Mouse (Mus musculus) adrenal gland, postnatal 36 days (tissue): ENCODE results near the gene Snrpg. TPM values are rescaled to one million over a fixed set of nuclear protein-coding genes. Genes with fewer than 3 reads are reported as not detected.
"Not testable (repeated sequence)": the region's sequence is repeated elsewhere in the genome, so short reads cannot be mapped to it uniquely, and the experiment has no call there.

Source experiments
- DNase-seq, 2 experiments: peaks; one replicate each; pipeline ENCODE4 v3.0.0; 2021; ENCODE audit warnings: mixed read lengths in 1 of 2
- total RNA-seq, 2 experiments: library from RNA; stranded (reverse); gene quantifications; 2 replicates each; pipeline ENCODE4 v1.2.3; 2021

Snrpg gene
- total RNA-seq, 2 experiments from 2014 or later, result 202 to 467 TPM

DNA sequence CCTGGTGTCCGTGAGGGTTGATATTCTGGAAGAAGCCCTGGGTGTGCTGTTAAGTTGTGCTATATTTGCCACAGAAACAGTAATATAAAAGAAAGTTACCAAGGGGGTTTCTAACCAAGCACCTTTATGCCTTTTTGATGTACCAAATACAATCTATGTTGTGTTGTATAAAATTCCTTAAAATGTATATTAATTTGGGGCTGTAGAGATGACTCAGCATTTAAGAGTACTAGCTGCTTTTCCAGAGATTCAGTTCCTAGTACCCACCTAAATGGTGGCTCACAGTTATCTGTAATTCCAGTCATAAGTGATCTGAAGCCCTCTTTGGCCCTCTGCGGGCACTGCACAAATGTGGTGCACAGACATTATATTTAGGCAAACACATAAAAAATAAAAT, 4.3 kb upstream of the Snrpg start:
- DNase-seq, result no peak

DNA sequence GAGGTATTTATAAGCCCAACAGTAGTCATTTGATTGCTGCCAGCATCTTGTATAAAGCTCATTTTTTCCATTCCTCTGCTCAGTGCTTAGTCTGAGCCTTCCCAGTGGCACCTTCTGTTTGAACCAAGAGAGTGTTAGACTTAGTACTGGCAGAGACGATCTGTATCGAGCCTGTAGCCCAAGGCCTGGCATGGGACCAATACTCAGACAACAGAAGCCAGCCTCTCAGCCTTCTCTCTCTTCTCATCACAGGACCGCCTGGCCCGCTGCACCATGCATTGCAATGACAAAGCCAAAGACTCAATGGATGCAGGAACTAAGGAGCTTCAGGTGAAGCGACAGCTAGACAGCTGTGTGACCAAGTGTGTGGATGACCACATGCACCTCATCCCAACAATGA, 2.6 kb upstream of the Snrpg start:
- no peak for DNase-seq

DNA sequence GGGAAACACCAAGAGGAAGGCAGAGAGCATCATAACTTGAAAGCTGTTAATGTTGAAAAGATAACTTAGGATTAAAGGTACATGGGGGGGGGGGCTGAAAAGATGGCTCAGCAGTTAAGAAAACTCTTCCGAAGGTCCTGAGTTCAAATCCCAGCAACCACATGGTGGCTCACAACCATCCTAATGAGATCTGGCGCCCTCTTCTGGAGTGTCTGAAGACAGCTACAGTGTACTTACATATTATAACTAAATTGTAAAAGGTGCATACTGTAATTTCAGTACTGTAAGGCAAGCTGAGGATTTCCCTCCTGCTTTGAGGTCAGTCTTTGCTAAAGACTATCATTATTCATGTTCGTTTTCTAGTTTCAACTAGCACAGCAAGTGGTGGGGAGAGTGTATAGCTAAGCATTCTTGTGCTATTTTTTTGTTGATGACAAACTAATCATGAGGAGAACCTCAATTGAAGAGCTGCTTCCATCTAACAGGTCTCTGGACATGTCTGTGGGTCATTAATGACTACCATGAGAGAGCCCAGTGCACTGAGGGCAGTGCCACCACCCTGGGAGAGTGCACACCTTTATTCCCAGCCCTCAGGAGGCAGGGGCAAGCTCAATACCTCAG, 901 bp upstream of the Snrpg start:
- peak; percentile 22 to 27 for DNase-seq

DNA sequence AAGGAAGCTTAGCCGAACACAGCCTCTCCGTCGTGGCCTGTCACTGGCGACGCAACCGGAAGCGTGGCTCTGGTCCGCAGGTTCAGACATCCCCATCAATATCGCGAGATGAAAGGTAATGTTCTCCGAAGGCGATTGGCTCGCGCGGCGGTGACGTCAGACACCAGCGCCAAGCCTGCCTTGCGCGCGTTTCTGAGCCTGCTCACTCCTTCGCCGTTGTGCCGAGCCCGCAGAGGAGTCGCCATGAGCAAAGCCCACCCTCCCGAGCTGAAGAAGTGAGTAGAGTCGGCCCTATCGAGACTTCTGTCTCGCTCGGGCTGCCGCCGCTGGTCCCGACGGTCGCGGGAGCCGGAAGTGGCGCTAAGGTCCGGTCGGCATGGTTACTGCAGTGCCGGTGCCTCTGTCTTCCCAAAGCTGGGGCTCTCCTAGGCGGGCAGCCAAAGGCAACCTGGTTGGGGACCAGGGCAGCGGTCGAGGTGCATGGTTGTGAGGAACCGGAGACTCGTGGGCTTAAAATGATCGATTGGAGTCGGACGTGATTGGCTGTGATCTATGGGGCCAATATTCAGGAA, 322 bp downstream of the Snrpg start:
- DNase-seq, result peak; percentile 96 to 97

DNA sequence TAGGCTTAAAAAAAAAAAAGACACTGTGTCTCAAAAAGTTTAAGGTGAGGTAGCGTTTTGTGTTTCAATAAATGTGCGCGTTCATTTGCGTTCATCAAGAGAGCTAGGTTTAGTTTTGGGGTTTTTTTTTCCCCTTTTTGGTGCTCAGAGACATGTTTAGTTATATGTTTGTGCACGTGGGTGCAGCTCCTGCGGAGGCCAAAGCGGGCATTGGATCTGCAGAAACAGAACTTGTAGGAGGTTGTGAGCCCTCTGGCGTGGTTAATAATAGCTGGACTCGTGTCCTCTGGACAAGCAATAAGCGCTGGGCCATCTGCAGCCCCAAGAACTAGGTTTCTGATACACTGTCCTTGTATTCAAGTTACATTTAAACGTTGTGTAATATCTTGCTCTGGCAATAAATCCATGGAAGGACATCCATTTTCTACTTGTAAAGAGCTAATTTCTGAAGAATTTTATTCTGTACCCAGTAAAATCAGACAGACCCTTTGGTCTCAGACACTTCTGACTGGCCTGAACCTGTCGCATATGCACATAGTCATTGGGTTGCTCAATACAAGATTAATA, 929 bp downstream of the Snrpg start:
- DNase-seq, result peak; percentile 9 to 48

DNA sequence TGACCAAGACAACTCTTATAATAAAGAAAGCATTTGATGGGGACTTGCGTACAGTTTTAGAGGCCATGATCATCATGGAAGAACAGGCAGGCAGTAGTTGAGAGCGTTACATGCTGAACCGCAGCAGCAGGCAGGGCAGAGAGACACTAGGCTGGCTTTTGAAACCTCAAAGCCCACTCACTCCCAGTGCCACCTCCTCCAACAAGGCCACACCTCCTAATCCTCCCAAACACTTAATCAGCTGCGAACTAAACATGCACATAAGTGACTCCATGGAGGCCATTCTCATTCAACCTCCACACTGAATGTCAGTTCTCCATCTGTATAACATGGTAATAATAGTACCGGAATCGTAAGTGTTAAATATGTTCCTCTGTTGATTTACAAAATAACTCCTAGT, 2.5 kb downstream of the Snrpg start:
- DNase-seq, result no peak

DNA sequence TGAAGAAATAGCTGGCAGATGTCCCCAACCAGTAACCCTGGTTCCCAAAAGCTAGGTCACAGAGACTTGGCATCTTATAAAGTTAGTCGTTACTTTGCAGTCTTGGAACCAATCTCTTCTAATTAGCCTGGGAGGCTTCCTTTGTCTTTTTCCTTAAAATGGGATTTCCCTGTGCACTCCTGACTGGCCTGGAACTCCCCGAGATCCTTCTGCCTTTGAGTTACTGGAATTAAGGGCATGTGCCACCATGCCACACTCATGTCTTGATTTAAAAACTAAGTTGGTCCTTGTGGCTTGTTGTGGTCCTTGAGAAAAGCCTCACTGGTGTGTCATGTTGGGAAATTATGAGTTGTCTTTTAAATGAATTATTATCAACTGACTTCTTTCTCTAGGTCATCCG, 7.2 kb downstream of the Snrpg start:
- peak in 1 of 2 experiments; percentile 27 for DNase-seq

DNA sequence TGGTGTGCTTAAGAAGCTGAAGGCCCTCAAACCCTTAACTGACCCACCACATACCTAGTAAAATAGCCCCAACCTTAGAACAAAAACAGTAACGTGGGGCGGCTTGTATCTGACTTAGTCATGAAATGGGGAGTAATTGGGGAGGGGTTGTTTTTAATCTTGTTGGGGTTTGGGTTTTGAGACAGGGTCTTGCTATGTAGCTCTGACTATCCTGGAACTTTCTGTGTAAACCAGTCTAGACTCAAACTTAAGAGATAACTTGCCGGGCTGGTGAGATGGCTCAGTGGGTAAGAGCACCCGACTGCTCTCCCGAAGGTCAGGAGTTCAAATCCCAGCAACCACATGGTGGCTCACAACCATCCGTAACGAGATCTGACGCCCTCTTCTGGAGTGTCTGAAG, 9.0 kb downstream of the Snrpg start:
- not testable (repeated sequence) for DNase-seq

DNA sequence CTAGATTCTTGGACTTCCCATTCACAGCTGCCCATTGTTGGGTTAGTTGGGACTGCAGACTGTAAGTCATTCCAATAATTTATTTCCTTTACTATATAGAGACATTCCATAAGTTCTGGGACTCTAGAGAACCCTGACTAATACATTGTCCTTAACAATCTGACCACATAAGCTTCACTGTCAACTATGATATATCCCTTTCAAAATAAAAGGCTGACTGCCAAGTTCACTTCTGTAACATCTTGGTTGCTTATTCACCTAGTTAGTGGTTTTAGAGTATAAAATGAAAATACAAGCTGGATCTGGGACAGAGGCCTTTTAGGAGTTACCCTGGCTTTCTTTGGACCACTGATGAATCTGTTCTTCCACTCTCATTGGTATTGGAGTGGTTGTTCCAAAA, 11.4 kb downstream of the Snrpg start:
- no peak for DNase-seq

DNA sequence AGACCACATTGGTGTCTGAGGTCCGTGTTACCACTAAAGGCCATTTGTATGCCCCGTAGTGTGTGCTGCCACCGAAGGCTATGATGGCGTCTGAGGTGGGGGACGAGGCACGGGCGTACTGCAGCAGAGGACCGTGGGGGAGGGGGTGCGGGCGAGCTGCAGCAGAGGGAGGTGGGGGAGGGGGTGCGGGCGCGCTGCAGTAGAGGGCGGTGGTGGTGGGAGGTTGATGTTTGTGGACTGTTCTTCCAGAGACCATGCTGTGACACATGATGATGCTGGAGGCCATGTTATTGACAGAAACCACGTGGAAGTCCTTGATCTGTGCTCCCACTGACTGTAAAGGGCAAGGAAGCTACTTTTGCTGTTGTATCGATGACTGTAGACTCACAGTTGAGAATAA, 12.3 kb downstream of the Snrpg start:
- no peak for DNase-seq

DNA sequence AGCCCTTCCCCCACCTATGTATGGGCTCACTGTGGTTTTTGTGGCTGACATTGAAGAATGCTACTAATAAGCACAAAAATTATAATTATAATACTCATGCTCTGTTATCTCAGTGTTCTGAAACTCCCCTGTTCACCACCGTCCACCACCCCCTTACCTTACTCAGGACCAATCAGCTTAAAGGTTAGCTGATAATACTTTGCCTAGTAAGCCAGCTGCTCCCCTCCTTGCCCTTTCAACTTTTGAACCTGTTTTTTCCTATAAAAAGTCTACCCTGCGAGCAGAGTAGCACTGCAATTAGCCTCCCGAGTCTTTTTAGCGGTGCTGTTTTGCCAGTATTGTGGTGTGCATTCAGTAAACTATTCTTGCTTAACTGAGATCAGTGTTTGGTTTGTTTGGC, 13.6 kb downstream of the Snrpg start:
- DNase-seq, result no peak

DNA sequence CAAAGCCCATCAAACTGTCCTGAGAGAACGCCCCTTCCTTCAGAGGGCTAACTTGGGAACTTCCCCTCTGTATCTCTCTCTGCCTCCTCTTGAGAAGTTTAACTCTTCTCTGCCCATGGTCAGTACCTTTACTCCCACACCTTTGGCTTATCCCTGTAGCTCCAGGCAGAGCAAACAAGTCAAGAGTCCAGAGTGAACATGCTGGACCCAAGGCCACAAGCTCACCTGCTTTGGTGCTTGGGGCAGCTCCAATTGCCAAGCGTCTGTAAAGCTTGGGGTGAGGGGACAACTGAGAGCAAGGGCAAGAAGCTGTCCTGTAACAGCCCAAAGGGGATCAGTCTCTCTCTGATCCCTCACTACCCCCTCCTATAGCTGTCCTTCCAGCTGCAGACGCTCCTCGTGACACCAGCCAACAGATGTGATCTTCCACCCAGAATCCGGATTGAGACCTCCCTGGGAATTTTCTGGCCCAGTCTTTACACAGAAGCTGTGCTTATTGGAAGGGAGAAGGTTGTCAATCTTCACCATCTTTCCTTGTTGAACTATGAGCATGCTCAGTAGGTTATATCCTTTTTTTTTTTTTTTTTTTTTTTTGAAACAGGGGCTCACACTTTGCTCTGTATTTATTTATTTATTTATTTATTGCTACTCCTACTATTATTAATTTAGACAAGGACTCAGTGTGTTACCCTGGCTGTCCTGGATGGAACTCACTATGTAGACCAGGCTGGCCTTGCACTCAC, 14.4 kb downstream of the Snrpg start:
- DNase-seq, result no peak

DNA sequence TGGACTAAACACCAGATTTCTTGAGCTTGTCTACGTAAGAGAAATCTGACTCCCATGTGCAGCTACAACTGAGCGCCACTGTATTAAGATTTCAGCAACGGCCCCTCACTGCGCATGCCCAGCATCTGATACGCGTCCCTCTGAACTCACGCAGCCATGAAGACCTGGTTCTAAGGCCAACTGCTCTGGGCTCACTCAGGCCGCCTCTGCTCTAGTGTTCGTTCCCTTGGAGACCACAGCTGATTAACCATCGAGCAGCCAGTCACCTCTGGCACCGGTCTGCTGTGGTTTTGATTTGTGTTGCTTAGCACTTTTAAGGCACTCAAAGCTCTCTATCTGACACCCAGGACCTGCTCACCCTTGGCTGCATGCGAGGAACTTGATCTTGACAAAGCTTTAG, 16.2 kb downstream of the Snrpg start:
- DNase-seq, result no peak

DNA sequence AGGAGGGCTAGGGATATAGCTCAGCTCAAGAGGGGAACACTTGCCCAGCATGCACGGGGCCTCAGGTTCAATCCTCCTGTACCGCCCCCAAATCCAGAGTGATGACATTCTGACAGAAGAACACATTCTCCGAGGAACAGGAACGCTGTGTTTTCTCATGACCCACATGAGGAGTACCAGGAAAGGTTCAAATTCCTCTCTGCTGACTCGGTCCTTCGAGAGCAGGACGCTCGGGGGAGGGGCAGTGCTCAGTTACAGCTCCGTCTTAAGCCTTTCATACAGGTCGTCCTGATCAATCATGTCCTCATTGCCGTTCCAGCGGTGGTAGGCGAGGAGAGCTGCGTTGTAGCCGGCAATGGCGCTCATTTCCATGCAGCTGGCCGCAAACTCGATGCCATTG, 17.4 kb downstream of the Snrpg start:
- peak in 1 of 2 experiments; percentile 22 for DNase-seq

DNA sequence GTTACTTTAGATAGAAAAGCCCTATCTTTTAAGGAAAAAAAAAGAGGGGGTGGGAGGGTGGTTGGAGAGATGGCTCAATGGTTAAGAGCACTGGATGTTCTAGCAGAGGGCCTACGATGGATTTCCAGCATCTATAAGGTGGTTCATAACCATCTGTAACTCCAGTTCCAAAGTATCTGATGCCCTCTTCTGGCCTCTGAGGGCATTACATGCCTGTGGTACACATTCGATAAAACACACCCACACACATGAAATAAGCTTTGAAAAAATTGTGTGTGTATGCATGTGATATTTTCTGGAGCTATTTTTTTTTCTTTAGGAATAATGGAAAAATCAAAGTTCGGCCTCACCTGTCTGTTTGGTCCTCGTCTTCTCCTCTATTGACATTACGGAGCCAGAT, 20.2 kb downstream of the Snrpg start:
- no peak for DNase-seq

DNA sequence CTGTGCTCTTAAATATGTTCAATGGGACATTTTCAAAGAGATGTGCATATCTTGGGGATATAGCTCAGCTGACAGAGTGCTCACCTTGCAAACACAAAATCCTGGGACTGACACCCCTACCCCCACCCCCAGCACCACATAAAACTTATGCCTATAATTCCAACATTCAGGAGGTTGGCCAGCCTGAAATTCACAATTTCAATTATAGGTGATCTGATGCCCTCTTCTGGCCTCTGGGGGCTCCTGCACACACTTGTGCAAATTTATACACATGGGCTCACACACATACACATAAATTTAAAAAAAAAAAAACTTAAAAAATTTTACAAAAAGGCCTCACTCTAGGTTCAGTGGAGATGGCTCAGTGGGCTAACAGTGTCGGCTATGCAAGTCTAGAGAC, 22.1 kb downstream of the Snrpg start:
- DNase-seq, result no peak

DNA sequence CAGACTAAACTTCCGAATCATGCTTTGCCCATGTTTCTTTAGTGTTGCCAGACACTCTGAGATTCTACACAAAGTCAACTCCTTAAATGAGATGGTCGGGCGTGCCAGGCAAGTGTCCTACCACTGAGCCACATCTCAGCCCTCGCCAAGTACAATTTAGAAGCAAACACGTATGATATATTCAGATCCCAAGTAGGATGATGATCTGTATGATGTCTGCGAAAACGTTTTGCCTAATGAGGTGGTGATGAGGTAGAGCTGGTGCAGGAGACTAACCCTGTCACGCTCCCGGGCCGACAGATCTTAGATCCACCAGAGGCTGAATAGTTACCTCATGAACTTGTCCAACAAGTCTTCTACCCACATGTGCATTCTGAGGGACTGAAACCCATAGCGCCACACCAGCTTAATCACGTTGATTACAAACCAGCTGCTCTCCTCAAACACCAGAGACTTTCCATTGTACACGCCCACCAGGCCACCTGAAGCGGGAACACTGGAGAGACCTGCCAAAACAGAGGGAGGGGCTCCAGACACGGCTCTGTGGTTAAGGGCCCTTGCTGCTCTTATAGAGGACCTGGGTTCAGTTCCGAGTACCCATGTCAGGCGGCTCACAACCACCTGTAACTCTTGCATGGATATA, 23.1 kb downstream of the Snrpg start:
- DNase-seq, result no peak

DNA sequence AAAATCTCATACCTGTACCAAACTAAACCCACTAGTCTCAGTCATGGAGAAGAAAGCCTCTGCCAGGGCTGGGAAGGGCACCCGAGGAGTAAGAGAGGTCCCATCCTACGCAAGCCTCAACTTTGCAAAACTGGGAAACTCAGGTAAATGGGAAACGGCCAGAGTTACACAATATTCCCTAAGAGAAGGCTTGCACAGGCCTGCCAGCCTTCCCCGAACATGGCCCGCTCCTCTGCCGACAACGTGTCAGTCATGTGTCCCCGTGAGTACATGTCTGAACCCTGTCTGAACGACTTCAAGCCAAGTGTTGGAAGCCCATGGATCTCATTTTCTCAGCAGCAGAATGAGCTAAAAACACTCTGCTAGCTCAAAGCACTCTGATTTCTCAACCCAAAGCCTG, 23.9 kb downstream of the Snrpg start:
- DNase-seq, result no peak

DNA sequence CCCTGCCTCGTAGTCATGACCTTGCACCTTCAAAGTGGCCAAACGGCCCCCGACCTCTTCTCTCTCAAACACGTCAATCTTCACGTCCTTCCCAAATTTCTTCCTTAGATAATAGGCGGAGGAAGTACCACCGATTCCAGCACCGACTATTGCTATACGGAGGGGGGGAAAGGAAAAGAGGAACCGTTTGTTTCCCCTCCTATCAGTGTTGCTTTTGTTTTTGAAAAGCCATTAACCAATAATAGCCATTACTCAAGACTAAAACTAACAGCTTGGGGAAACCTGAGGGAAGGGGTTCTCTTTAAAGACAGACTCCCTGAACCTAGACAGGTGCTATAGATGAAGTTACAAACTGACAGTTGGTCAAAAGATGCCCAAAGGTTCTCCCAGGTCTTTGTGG, 24.9 kb downstream of the Snrpg start:
- DNase-seq, result no peak

DNA sequence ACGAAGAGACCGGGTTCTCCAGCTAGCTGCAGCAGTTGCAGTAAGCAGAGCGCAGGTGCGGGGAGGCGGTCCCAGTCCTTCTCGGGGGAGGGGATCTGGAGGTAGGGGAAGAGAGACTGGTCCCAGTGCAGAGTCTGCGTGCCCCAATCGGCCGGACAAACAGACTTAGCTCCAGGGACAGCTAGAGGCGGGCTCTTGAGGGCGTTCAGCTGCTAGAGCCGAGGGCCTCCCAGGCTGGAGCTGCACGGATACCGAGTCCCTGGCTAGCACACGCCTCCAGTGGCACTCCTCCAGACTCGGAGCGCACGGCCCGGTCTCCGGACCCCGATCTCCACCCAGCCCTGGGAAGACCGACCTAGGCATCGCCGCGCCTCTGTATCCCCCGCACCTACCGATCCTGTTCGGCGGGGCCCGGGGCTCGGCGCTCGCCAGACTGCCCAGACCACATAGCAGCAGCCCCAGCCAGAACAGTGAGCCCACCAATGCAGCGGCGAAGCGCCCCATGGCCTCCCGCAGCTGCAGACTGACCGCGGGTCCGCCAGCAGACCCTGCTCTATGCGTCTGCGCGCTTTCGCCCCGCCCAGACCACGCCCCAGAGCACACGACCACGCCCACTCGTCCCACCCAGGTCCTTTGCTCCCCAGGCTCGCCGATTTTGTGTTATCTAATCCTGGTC, 25.6 kb downstream of the Snrpg start, which contains the start of gene Pcyox1:
Gene Pcyox1, minus strand, starts transcription at position 574 of the 676 bp plus-strand sequence.
- peak; percentile 92 to 93 for DNase-seq

DNA sequence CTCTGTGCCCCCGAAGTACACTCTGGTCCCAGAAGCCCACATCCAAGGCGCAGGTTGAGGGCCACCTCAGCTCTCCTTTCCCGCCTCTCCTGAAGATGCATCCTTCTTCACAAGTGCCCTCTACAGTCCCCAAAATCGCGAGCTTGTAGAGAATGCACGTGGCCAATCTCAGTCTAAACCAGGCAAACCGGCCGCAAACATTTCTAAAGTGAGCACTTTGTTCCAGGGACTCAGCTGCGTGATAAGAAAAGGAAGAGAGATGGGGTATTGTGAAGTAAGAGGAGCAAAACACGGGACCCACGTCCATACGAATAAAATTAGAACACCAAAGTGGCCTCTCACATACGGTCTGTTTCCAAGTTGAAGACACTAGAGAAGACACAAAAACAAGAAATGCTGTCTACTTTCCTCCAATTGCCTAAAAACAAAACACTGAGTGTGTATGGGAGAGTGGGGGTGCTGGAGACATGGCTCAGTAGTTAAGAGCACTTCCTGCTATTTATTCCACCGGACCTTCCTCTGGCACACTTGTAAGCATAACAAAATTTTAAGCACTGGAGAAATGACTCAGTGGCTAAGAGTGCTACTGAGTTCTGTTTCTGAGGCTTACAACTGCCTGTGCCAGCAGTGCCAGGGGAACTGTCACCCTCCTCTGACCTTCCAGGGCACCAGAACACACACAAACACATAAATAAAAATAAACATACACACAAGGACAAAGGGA, 26.3 kb downstream of the Snrpg start:
- no peak for DNase-seq

DNA sequence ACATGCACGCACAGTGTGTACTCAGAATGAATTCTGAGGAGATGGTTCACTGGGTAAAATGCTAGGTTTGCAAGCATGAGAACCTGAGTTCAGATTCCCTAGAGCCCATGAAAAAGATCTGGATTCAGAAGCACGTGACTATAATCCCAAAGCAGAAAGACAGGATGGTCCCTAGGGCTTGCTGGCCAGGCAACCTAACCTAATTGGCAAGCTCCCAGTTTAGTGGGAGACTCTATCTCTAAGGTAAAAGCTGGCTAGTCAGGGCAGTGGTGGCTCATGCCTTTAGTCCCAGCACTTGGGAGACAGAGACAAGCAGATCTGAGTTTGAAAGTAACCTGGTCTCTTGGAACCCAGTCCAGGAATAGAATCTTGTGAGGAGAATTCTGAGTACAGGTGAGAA, 27.9 kb downstream of the Snrpg start:
- no peak for DNase-seq
